Mouse (Mus musculus) gastrocnemius, postnatal 14 days (tissue): ENCODE results near the gene Abcc3. TPM values are rescaled to one million over a fixed set of nuclear protein-coding genes. Genes with fewer than 3 reads are reported as not detected.

Experiments
- DNase-seq: peaks from one replicate; pipeline ENCODE4 v3.0.0; 2021; ENCODE audit warnings: mixed read lengths
- intact Hi-C: fragments of 180-260 bp; cut with DNase I; formaldehyde crosslinking; loops from one replicate; pipeline ENCODE4 v1.15.1; 2025; ENCODE audit warnings: low total_unique reads
- total RNA-seq, 2 experiments: library from RNA; stranded (reverse); gene quantifications; 2 replicates each; pipeline ENCODE4 v1.2.3; 2021

The Abcc3 gene
- total RNA-seq, 2 experiments from 2014 or later = 0.93 to 1.5 TPM

DNA sequence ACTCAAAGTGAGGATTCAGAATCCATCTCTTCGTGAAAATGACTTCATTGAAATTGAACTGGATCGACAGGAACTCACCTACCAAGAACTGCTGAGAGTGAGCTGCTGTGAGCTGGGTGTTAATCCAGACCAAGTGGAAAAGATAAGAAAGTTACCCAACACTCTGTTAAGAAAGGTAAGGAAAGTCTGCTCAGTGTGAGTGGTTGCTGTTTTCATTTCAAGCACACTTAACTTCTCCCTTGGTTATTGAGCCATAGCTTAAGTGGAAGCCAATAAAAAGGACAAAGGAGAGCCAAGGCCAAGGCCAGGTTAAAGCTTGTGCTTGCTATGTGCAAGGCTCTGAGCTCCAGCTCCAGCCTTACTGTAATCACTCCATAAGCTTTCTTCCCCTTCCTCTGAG, 54.5 kb downstream of the Abcc3 start:
- intact Hi-C loops = no loop called here
- no peak for DNase-seq

DNA sequence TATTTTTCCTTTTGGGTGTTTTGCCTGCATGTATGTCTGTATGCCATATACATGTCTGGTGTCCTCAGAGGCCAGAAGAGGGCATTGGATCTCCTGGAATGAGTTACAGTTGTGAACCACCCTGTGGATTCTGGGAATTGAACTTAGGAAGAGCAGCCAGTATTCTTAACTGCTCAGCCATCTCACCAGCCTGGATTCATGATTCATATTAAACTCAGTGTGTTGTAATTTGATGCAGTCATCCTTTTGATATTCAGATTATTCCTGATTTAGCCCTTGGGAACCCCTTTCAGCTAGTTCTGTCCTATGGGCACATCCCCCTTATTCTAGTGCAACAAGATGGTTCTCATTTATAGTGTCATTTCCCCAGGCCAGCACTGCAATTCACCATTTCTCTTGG, 56.2 kb downstream of the Abcc3 start:
- intact Hi-C loops = no loop called here
- DNase-seq = no peak

DNA sequence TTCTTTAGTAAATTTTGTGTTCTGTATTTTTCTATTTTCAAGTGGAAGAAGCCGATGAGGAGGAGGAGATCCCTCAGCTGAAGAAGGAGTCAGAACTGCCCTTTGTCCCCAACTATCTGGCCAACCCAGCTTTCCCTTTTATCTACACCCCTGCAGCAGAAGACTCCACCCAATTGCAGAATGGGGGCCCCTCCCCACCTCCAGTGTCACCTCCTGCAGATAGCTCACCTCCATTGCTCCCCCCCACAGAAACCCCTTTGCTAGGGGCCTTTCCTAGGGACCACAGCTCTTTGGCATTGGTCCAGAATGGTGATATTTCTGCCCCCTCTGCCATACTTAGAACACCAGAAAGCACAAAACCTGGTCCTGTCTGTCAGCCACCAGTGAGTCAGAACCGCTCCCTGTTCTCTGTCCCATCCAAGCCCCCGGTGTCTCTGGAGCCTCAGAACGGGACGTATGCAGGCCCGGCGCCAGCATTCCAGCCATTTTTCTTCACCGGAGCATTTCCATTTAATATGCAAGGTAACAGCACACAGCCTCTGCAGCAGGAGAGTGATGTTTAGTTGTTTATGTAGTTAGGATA, 58.3 kb downstream of the Abcc3 start:
- intact Hi-C loops = no loop called here

DNA sequence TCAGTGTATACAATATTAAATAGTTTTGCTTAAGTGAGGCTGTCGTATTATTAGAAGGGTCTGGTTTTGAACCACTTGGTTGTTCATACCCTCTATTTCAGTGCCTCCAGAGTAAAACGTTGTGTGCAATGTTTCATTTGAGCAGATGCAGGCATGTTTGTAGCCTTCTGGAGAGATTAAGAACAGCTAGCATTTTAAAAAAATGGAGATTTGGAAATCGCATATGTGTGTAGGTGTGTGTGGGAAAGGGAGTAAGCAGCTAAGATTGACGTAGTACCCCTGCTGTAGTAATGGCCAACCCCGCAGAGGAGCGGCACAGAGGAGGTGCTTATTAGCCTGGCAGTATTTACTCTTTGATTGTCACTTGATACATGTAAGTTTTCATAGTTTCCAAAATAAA, 60.1 kb downstream of the Abcc3 start:
- intact Hi-C loops = no loop called here

More for the DNA sequence above, 58.3 kb downstream of the Abcc3 start:
- no peak for DNase-seq

DNA sequence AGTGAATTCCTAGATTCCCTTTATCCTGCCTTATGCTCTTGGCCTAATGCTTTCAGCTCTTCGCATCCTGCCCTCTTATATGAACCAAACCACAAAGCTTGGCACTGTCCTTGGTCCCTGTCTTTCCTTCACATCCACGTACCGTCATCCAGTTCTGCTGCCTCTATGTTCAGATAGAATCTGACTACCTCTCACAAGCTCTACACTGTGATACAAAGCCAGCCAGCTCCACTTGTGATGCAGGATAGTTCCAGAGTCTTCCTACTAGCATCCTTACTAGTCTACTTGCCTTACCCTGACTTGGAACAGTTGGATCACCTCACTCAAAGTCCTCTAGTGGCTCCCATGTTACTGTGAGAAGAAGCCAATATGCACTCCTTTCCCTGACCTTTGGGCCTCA, 62.6 kb downstream of the Abcc3 start:
- intact Hi-C loops = no loop called here
- no peak for DNase-seq

More for the DNA sequence above, 60.1 kb downstream of the Abcc3 start:
- no peak for DNase-seq

DNA sequence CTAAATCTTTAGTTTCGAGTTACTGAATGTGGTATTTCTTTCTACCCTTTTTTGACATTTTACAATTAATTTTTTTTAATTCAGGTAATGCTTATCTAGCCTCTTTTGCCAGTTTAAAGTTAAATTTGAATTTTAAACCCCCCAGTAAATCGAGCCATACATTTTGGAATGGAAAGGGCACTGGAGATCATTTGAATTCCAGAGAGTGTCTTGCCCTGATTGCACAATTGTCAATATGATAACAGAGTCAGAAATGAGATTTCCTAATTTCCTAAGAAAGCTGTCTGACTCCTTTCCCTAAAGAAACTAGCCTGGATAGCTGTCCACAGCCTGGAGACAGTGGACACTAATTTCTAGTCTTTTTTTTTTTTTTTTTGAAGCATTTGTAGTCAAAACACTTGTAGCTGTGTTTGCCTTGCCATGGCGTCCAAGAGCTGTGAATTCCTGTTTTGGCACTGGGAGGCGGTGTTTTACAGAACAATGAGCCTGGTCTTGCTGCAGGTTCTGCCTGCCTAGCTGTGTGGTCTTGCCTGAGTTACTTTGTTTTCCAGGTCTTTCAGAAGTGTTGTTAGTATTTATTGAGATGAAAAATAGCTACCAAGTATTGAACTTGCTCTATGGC, 63.4 kb downstream of the Abcc3 start:
- intact Hi-C loops = no loop called here
- DNase-seq = peak; percentile 48

DNA sequence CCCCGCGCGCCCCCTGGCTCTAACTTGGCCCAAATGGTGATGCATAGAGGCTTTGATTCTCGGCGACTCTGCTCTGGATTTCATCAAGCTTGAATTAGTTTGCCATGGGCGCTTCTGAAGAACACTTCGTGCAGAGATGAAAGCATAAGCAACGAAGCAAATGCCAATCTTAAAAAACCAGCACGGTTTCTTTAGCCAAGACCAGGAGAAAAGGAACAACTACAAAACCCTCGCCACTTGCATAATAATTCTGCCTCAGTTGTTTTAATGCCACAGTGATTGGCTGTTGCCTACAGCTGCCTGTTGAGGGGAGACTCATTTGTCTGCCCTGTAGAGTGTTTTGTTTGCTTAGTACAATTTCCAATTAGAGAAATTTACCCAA, 64.2 kb downstream of the Abcc3 start:
- intact Hi-C loops = no loop called here
- DNase-seq = no peak

DNA sequence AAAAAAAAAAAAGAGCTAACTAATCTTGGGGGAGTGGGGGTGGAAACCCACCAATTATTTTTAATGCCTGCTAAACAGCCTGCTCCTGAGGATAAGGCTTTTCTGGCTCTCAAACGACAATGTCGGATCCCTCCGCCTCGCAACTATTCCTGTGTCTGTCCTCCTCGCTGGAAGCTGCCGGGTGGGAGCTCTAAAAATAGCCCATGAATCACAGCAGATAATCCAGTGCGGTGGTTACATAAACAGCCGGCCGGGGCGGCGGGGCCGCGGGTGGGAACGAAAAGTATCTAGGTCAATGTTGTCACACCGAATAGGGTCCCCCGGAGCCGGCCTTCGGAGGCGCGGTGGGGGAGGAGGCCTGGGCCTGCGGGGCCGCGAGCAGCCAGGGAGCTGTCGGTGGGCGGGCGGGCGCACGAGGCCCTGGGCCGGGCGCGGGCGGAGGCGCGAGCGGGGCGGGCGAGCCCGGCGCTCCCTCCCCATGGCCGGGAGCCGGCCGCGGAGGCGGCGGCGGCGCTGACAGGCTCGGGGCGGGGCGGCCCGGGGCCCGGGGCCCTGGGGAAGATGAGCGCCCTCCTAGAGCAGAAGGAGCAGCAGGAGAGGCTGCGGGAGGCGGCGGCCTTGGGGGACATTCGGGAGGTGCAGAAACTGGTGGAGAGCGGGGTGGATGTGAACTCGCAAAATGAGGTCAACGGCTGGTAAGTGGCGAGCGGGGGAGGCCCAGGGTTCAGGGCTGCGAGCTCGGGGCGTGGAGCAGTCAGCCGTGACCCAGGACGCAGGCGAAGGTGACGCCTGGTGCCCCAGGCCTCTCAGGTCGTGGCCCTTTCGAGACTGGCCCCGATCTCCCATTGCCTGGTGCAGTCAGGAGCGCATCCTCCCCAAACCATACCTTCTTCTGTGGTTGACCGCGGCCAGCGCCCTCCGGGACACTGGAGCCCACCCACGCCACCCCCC, 64.8 kb downstream of the Abcc3 start, which contains the start of gene Ankrd40:
TSS of gene Ankrd40 (plus strand) at position 309 of the 951 bp plus-strand sequence.
- DNase-seq = peak; percentile 96
- intact Hi-C loops = no loop called here

DNA sequence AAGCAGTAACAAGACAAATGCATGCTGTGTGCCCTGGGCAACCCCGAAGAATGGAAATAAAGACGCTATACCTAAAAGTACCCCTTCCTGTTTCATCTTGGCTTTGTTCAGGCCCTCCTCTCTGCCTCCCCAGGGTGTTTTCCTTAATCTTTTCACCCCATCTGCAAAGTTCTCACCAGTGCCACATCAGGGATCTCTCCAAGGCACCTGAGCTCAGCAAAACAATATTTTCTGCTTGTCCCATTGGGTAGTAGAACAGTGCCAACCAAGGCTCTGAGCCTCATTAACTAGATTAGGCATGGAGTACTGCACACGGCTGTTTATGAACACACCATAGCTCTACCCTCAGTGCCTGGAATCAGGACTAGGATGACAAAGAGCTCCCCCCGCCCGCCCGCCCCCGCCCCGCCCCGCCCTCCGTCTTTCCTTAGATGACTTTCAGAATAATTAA, 65.8 kb downstream of the Abcc3 start:
- intact Hi-C loops = no loop called here
- DNase-seq = no peak

DNA sequence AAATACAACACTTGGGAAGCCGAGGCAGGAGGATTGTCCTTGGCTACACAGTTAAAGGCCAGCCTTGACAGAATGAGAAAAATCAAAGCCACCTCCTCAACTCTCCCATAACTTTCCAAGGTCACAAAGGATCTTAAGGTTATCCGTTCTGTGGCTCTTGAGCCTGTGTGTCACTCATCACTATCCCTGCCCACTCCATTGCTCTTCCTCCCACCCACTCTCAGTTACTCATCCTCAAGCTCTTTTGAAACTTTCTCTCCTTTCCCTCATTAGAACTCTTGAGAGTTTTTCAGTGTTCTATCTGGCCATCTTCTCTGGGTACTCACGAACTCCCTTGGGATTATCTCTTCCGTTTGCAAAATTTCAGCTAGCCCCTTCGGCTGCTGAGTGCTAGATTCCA, 68.2 kb downstream of the Abcc3 start:
- DNase-seq = no peak
- intact Hi-C loops = no loop called here

DNA sequence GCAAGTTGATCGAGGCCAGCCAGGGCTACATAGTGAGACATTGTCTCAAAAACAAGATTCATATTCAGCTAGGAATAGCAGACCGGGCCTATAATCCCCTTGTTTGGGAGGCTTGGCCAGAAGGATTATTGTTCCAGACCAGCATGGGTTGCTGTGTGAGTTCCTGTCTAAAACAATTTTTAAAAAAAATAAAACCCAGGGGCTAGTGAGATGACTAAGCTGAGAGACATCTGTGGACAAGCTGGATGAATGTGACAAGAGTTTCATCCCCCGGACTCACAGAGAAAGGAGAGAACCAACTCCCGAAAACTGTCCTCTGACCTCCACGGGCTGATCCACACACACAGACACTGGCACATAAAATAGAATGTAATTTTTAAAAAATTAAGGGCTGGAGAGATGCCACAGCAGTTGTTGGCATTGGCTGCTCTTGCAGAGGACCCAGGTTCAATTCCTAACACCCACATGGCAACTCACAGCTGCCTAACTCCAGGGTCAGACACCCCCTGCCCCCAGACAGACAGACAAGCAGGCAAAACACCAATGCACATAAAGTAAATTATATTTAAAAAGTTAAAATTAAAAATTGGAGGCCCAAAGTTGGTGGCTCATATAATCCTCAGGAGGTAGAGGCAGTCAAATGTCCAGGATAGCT, 69.4 kb downstream of the Abcc3 start:
- DNase-seq = no peak
- intact Hi-C loops = no loop called here

DNA sequence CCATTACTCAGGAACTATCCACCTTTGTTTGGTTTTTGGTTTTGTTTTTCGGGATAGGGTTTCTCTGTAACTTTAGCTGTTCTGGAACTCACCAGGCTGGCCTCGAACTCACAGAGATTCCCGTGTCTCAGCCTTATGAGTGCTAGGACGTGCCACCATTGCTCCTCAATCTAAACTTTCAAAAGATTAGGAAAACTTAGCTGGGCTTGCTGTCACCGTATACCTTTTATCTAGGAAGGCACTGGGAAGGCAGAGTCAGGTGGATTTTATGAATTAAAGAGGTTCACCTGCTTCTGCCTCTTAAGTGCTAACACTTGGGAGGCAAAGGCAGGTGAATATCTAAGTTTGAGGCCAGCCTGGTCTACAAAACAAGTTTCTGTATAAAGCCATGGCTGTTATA, 70.2 kb downstream of the Abcc3 start:
- DNase-seq = no peak
- intact Hi-C loops = no loop called here

DNA sequence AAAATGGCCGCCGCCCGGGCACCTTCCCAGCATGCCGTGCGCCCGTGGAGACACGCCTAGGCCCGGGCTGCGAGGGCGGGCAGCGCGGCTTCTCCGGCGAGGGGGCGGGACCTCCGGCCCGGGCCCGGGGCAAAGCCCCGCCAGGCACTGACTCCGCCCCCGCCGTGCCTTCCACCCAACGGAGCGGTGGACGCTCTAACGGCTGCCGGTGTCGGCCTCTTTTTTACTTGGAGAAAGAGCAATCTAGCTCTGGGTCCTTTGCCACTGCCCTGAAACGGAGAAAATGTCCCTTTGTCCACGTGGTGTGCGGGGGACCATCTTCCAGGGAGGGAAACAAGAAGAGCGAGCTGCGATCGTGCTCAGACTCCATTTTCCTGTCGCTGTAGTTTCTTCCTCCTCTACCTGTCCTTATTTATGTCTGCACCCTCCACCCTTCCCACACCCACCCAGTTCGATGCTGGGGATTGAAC, 70.8 kb downstream of the Abcc3 start, which contains the start of gene Luc7l3:
TSS of gene Luc7l3 (minus strand) at position 58 of the 470 bp plus-strand sequence.
- intact Hi-C loops = no loop called here
- DNase-seq = peak; percentile 97

DNA sequence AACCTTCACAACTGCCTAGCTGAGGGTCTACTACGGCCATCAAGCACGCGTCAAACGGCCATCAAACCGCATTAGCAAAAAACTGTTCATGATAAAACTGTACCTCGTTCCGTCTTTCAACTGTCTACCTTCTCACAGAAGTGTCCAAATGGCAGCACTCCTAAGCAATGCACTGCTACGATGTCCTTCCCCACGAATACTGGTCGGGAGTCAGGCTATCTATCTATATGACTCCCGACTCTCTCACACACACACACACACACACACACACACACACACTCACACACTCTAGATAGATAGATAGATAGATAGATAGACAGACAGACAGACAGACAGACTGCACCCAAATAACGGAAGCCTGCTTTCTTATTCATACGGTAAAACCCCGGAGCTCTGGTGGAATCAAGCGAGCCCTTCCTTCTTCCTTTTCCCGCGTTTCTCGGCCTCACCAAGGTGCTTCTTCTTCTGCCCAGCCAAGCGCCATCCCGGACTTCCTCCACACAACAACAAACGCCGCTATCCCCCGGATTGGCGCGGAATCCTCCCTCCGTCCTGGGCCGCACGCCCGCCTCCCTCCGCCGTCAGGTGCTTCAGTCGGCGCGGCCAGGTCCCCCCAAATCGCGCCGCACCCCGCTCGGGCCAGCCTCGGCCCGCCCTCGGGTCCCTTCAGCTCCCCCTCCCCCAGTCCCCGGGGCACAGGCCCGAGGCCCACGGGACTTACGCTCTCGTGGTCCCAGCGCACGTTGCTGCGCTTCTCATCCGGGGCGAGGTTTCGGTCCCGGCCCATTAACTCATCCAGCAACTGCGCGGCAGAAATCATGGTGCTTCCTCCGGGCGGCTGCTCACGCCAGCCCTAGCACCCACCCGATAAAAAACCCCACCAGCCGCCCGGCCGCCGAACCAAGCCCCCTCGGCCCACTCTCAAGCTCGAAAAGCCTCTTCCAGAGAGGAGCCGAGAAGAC, 71.5 kb downstream of the Abcc3 start:
- DNase-seq = peak; percentile 60
- intact Hi-C loops = no loop called here

DNA sequence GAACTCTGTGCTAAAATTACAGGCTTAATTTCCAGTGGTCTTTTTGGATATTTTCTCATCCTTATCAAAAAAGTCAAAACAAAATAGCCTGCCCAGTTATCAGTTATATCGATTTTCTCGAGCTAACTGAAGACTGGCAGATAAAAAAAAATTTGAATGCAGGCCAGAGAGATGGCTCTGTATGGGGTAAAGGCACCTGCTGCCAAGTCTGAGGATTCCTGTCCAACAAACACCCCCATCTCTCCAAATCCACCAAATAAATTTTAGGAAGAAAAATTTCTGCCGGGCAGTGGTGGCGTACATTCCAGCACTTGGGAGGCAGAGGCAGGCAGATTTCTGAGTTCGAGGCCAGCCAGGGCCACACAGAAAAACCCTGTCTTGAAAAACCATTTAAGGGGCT, 74.7 kb downstream of the Abcc3 start:
- no peak for DNase-seq
- intact Hi-C loops = no loop called here

DNA sequence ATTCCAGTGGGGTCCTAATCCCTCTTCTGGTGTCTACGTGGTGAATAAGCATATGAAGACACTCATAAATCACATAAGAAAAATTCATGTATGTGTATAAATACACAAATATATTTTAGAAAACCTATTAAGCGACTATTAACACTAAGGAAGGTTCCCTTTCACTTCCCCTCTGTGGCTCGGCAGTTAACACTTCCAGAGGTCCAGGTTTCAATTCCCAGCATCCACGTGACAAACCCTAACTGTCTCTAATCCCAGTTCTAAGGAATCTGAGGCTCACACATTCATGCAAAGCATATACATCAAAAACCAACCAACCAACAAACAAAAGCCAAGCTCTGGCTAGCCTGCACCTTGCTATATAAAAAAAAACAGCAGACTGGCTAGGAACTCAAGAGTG, 75.3 kb downstream of the Abcc3 start:
- intact Hi-C loops = no loop called here

DNA sequence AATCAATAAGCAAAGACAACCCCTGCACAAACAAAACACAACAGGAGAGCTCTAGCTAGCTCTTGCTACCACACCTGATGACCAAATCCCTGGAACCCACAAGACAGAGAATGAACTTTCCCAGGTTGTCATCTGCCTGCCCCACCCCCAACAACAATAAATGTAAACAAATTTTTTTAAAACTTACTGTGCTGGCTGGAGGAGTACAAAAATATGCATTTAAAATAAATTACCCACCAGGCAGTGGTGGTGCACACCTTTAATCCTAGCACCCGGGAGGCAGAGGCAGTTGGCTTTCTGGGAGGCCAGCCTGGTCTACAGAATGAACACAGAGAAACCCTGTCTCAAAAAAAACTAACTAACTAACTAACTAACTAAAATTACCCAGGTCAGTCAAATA, 75.8 kb downstream of the Abcc3 start:
- DNase-seq = no peak
- intact Hi-C loops = no loop called here

More for the DNA sequence above, 75.3 kb downstream of the Abcc3 start:
- no peak for DNase-seq

DNA sequence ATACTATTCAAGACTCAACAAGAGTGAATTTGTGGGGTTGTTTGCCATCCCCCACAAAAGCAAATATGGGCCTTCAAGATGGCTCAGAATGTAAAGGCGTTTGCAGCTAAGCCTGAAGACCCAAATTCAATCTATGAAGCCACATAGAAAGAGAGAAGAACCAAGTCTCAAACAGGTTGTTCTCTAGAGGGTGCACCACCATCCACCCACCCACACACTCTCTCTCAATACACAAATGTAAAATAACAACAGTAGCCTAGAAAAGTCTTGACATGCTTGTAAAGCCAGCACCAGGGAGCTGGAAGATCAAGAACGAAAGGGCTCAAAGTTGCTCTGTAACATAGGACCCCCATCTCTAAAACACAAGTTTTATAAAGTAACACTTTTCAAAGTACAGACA, 76.3 kb downstream of the Abcc3 start:
- DNase-seq = no peak
- intact Hi-C loops = no loop called here

DNA sequence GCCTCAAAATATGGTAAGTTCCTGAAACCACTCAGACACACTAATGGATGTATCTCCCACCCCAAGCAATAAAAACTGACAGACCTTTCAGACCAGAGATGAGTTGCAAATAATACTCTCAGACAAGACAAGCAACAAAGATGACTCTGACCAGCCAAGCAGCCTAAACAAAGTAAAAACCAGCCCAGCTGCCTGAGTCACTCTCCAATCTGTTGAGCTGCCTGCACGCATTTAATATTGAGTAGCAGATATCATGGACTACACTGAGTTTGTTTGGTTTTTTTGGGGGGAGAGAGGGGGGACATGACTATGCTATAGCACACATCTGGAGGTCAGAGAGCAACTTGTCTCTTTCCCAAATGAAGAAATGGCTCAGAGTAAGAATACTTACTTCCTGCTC, 77.5 kb downstream of the Abcc3 start:
- intact Hi-C loops = no loop called here
- DNase-seq = no peak
